Mouse (Mus musculus) heart, embryonic 14.5 days (tissue): ENCODE data around the gene Efnb3. TPM values are rescaled to one million over a fixed set of nuclear protein-coding genes. Genes with fewer than 3 reads are reported as not detected.

Source experiments
- ATAC-seq: fragments of 200-750 bp; cut with Nextera tagmentation; 2 replicates; pipeline ENCODE4 v1.8.0; 2017; ENCODE audit warnings: low read depth, moderate TSS enrichment; ENCODE audit not compliant: insufficient number of reproducible peaks, insufficient read depth, low FRiP score
- H3K27ac ChIP-seq, 2 experiments: fragments of 200-500 bp in 1 of 2; fragments of 300-500 bp in 1 of 2; sonication (generic) in 1 of 2; replicated peaks in 1 of 2; 2 replicates each; pipeline ENCODE4 v1.5.1; 2012 to 2014; ENCODE audit warnings: low read depth in 2 of 2, low read length in 2 of 2, control low read depth in 1 of 2, mild to moderate bottlenecking in 1 of 2, mixed read lengths in 1 of 2; ENCODE audit not compliant: control insufficient read depth in 1 of 2, insufficient read depth in 1 of 2
- H3K27me3 ChIP-seq: fragments of 300-500 bp; sonication (generic); 2 replicates; pipeline ENCODE4 v1.6.1; 2014; ENCODE audit warnings: mild to moderate bottlenecking, low read length, control low read depth; ENCODE audit not compliant: control insufficient read depth, insufficient read depth
- H3K36me3 ChIP-seq: fragments of 300-500 bp; sonication (generic); 2 replicates; pipeline ENCODE4 v1.6.1; 2014; ENCODE audit warnings: mild to moderate bottlenecking, control low read depth, low read length, mixed read lengths; ENCODE audit not compliant: control insufficient read depth, insufficient read depth
- H3K4me1 ChIP-seq, 2 experiments: fragments of 200-500 bp in 1 of 2; fragments of 300-500 bp in 1 of 2; sonication (generic) in 1 of 2; 2 replicates each; pipeline ENCODE4 v1.6.1; 2012 to 2014; ENCODE audit warnings: low read length in 2 of 2, control low read depth in 1 of 2, mixed read lengths in 1 of 2; ENCODE audit not compliant: control insufficient read depth in 2 of 2, insufficient read depth in 2 of 2
- H3K4me2 ChIP-seq: fragments of 300-500 bp; sonication (generic); 2 replicates; pipeline ENCODE4 v1.6.1; 2014; ENCODE audit warnings: mild to moderate bottlenecking, low read length
- H3K4me3 ChIP-seq, 2 experiments: fragments of 200-500 bp in 1 of 2; fragments of 300-500 bp in 1 of 2; sonication (generic) in 1 of 2; 2 replicates each; pipeline ENCODE4 v1.5.1; 2012 to 2014; ENCODE audit warnings: low read length in 2 of 2, mild to moderate bottlenecking in 2 of 2, control low read depth in 1 of 2, low read depth in 1 of 2, moderate library complexity in 1 of 2; ENCODE audit not compliant: control insufficient read depth in 1 of 2, insufficient read depth in 1 of 2
- H3K9ac ChIP-seq: fragments of 300-500 bp; sonication (generic); 2 replicates; pipeline ENCODE4 v1.6.1; 2014; ENCODE audit warnings: mild to moderate bottlenecking, low read length
- H3K9me3 ChIP-seq: fragments of 300-500 bp; sonication (generic); 2 replicates; pipeline ENCODE4 v1.6.1; 2016; ENCODE audit warnings: low read length, control low read depth; ENCODE audit not compliant: control insufficient read depth
- WGBS: fragments of 180-500 bp; shearing (Covaris S2); extraction: QIAGEN DNeasy Blood & Tissue Kit; methylation state at CpG from one replicate; pipeline ENCODE4 v1.1.7; 2014; 5-methylcytosine and 5-hydroxymethylcytosine counted together
- polyA plus RNA-seq: library from polyadenylated mRNA; unstranded; fragments of >200 nt; fragmentation: Nextera tagmentation; extraction: Ambion mirVana; gene quantifications from 2 replicates; pipeline ENCODE4 v1.2.1, GENCODE M21; 2014

Gene Efnb3
- polyA plus RNA-seq, 1 experiment from 2014 or later, result 20.4 TPM

DNA sequence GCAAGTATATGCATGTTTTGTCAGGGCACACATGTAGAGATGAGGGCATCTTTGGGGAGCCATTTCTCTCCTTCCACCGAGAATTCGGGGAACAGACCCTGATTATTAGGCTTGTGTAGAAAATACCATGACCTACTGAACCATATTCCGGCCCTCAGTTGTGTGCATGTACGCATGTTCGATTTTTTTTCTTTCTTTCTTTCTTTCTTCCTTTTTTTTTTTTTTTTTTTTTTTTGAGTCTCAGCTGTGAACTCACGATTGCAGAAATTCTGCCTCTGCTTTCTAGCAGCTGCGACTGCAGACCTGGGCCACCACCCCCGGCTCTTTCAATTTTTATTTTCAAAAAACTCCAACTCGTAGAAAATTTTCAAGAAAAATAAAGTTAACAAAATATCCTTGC lies 34.3 kb downstream of the Efnb3 start:
- Histone ChIP-seq H3K27me3 (peaks cover 6% of the 10 kb centered on the region; the same call in 1 of the 2 replicates), H3K4me1 (peaks cover 5 to 6% of the 10 kb centered on the region in 2 experiments; a peak in 3 of 4 replicates), H3K36me3 (no peaks in the 10 kb centered on the region), H3K4me3 (no peak overlapping the region), H3K27ac (no peak overlapping the region), H3K9me3 (no peaks in the 10 kb centered on the region), H3K9ac (no peak overlapping the region), H3K4me2 (no peak overlapping the region)
- 84% methylated on average over 9 of the region's 9 CpGs for WGBS
- no peak for ATAC-seq

DNA sequence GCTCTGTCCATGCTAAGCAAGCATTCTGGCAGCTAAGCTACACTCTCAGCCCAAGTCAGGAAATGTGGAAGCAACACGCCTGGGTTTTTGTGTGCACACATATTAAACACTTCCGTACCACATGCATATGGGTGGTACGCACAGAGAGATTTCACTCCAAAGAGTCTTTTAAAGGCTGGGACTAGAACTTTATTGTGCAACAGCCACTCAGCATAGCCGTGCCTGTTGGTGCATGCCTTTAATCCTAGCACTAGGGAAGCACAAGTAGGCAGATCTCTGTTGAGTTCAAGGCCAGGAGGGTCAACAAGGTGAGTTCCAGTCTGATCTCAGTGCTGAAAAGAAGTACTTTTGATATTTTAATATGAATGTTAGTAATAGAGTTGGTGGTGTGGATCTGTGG lies 36.4 kb downstream of the Efnb3 start:
- Histone ChIP-seq H3K9me3 (no peaks in the 10 kb centered on the region), H3K4me1 (peaks cover 11 to 15% of the 10 kb centered on the region in 2 experiments), H3K4me3 (no peak overlapping the region), H3K36me3 (no peaks in the 10 kb centered on the region), H3K27ac (no peak overlapping the region), H3K4me2 (no peak overlapping the region), H3K27me3 (peaks cover 6% of the 10 kb centered on the region; the same call in 1 of the 2 replicates), H3K9ac (no peak overlapping the region)
- WGBS, result 84% methylated on average over 4 of the region's 4 CpGs
- ATAC-seq, result no peak

GRCm38 (mm10) chr11:69521526-69522149 lies 38.4 kb downstream of the Efnb3 start:
- no peak overlapping the region for H3K9ac ChIP-seq
- H3K4me3 ChIP-seq, result no peak overlapping the region
- no peak overlapping the region for H3K27ac ChIP-seq
- ATAC-seq, result no peak
- H3K4me2 ChIP-seq, result no peak overlapping the region
- H3K9me3 ChIP-seq, result no peaks in the 10 kb centered on the region
- 59% methylated on average over 9 of the region's 9 CpGs for WGBS
- peaks cover 10% of the 10 kb centered on the region in 2 experiments; a peak in 3 of 4 replicates for H3K4me1 ChIP-seq
- H3K36me3 ChIP-seq, result no peaks in the 10 kb centered on the region
- peaks cover 3% of the 10 kb centered on the region; the same call in 1 of the 2 replicates for H3K27me3 ChIP-seq

DNA sequence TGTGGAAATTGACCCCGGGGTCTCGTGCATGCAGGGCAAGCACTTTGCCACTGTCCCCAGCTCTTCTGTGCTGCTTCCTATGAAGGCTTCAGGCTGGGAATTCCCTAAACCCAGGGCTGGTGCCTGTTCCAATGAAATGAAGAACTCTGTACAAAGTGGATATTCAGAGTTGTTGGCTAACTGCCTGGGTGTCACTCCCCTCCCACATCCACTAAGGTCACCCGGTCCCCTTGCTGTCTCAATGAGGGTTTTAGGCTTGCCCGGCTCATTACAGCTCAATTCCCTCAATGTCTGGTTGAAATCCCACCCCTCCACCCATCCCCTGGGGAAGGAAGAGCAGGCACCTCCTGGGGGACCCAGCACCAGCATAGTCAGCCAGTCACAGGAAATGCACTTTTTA lies 40.0 kb downstream of the Efnb3 start:
- ATAC-seq, result no peak
- 58% methylated on average over 4 of the region's 4 CpGs for WGBS
- H3K4me1 ChIP-seq, result peaks cover 10% of the 10 kb centered on the region in 2 experiments; a peak in 3 of 4 replicates

GRCm38 (mm10) chr11:69516661-69517060 lies 43.3 kb downstream of the Efnb3 start:
- H3K36me3 ChIP-seq, result no peaks in the 10 kb centered on the region
- H3K27ac ChIP-seq, result no peak overlapping the region
- no peak for ATAC-seq
- H3K4me1 ChIP-seq, result peaks cover 12 to 14% of the 10 kb centered on the region in 2 experiments
- no peak overlapping the region for H3K9ac ChIP-seq
- H3K4me3 ChIP-seq, result no peak overlapping the region
- H3K9me3 ChIP-seq, result no peaks in the 10 kb centered on the region
- H3K4me2 ChIP-seq, result no peak overlapping the region
- 64% methylated on average over 3 of the region's 3 CpGs for WGBS
- peaks cover 9% of the 10 kb centered on the region; the same call in 1 of the 2 replicates for H3K27me3 ChIP-seq

More for the DNA sequence above, 40.0 kb downstream of the Efnb3 start:
- Histone ChIP-seq H3K9me3 (no peaks in the 10 kb centered on the region), H3K27ac (no peak overlapping the region), H3K4me3 (no peak overlapping the region), H3K27me3 (peaks cover 9% of the 10 kb centered on the region; the same call in 1 of the 2 replicates), H3K9ac (no peak overlapping the region), H3K36me3 (no peaks in the 10 kb centered on the region), H3K4me2 (no peak overlapping the region)

DNA sequence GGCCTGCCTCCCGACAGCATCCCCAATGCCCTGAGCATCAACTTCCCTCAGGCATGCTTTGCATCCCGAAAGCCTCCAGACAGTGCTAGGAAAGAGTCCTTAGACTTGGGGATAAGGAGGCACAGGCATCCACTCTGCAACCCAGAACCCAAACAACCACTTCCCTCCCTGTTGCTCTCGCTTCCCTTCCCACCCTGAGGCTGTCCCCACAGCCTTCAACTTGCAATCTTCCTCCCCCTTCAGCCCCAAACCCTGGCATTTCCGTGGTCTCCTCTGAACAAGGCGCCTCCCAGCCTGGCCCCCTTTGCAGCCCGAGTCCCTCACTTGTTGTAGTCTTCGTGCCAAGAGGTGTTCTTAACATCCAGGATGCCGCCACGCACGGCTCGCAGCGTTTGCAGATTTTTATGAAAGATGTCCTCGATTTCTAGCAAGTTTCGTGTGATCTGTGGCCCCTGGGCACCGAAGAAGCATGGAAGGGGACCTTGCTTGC lies 43.8 kb downstream of the Efnb3 start:
- no peak overlapping the region for H3K27ac ChIP-seq
- no peak overlapping the region for H3K4me2 ChIP-seq
- H3K27me3 ChIP-seq, result peaks cover 9% of the 10 kb centered on the region; the same call in 1 of the 2 replicates
- peaks cover 16% of the 10 kb centered on the region in 2 experiments for H3K4me1 ChIP-seq
- WGBS, result 66% methylated on average over 15 of the region's 15 CpGs
- H3K9ac ChIP-seq, result no peak overlapping the region
- H3K9me3 ChIP-seq, result no peaks in the 10 kb centered on the region
- H3K36me3 ChIP-seq, result no peaks in the 10 kb centered on the region
- H3K4me3 ChIP-seq, result no peak overlapping the region
- no peak for ATAC-seq

DNA sequence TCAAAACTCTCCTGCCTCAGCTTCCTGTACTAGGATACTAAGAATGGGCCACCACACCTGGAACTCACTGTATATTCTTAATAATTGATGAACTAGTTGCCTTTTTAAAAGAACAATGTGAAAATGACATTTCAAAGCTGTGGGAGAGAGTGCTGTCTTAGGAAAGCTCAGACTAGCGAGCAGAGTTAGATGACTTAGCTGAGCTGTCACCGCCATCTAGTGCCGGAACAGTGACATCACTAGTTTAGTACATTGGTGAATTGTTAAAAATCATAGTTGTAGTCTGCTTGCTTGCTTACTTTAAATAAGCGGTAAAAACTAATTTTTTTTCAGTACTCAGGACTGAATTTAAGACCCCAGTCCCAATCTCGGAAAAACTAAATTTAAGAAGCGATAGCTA lies 46.2 kb downstream of the Efnb3 start:
- Histone ChIP-seq H3K4me3 (no peak overlapping the region), H3K4me2 (no peak overlapping the region), H3K9ac (no peak overlapping the region), H3K36me3 (no peaks in the 10 kb centered on the region), H3K4me1 (peaks cover 11 to 17% of the 10 kb centered on the region in 2 experiments), H3K27me3 (peaks cover 9% of the 10 kb centered on the region; the same call in 1 of the 2 replicates), H3K27ac (no peak overlapping the region), H3K9me3 (no peaks in the 10 kb centered on the region)
- WGBS, result 4% methylated on average over 6 of the region's 6 CpGs
- ATAC-seq, result no peak
